Mouse (Mus musculus) stomach, embryonic 14.5 days (tissue): Measurements from ENCODE around the gene Osbpl11. TPM values are rescaled to one million over a fixed set of nuclear protein-coding genes. Genes with fewer than 3 reads are reported as not detected.
"Not testable (repeated sequence)": the region's sequence is repeated elsewhere in the genome, so short reads cannot be mapped to it uniquely, and the experiment has no call there.

Experiments
- ATAC-seq: fragments of 200-750 bp; cut with Nextera tagmentation; 2 replicates; pipeline ENCODE4 v1.8.0; 2017; ENCODE audit warnings: low read depth, moderate TSS enrichment; ENCODE audit not compliant: insufficient number of reproducible peaks, insufficient read depth, low FRiP score
- H3K27ac ChIP-seq: fragments of 300-500 bp; sonication (generic); 2 replicates; pipeline ENCODE4 v1.5.1; 2014; ENCODE audit warnings: mild to moderate bottlenecking, low read length, moderate library complexity, mixed read lengths
- H3K27me3 ChIP-seq: fragments of 300-500 bp; sonication (generic); 2 replicates; pipeline ENCODE4 v1.6.1; 2014; ENCODE audit warnings: low read length, control low read depth, mixed read lengths; ENCODE audit not compliant: control insufficient read depth, insufficient read depth
- H3K36me3 ChIP-seq: fragments of 300-500 bp; sonication (generic); 2 replicates; pipeline ENCODE4 v1.6.1; 2014; ENCODE audit warnings: mild to moderate bottlenecking, control low read depth, low read length, moderate library complexity, mixed read lengths; ENCODE audit not compliant: control insufficient read depth, insufficient read depth
- H3K4me1 ChIP-seq: fragments of 300-500 bp; sonication (generic); 2 replicates; pipeline ENCODE4 v1.6.1; 2014; ENCODE audit warnings: low read length, control low read depth, mixed read lengths; ENCODE audit not compliant: control insufficient read depth, insufficient read depth
- H3K4me2 ChIP-seq: fragments of 300-500 bp; sonication (generic); replicated peaks from 2 replicates; pipeline ENCODE4 v1.6.1; 2014; ENCODE audit warnings: low read depth, low read length, control low read depth
- H3K4me3 ChIP-seq: fragments of 300-500 bp; sonication (generic); 2 replicates; pipeline ENCODE4 v1.5.1; 2014; ENCODE audit warnings: low read depth, low read length, control low read depth
- H3K9ac ChIP-seq: fragments of 300-500 bp; sonication (generic); replicated peaks from 2 replicates; pipeline ENCODE4 v1.6.1; 2014; ENCODE audit warnings: low read depth, mild to moderate bottlenecking, control low read depth, low read length, moderate library complexity, mixed read lengths
- H3K9me3 ChIP-seq: fragments of 300-500 bp; sonication (generic); 2 replicates; pipeline ENCODE4 v1.6.1; 2016; ENCODE audit warnings: low read depth, low read length, control low read depth; ENCODE audit not compliant: control insufficient read depth
- WGBS: fragments of 180-500 bp; shearing (Covaris S2); extraction: QIAGEN DNeasy Blood & Tissue Kit; methylation state at CpG from one replicate; pipeline ENCODE4 v1.1.7; 2014; 5-methylcytosine and 5-hydroxymethylcytosine counted together
- polyA plus RNA-seq: library from polyadenylated mRNA; unstranded; fragments of >200 nt; fragmentation: Nextera tagmentation; extraction: Ambion mirVana; gene quantifications from 2 replicates; pipeline ENCODE4 v1.2.1, GENCODE M21; 2014

Osbpl11 gene
- polyA plus RNA-seq, 1 experiment from 2014 or later: 18.2 TPM

DNA sequence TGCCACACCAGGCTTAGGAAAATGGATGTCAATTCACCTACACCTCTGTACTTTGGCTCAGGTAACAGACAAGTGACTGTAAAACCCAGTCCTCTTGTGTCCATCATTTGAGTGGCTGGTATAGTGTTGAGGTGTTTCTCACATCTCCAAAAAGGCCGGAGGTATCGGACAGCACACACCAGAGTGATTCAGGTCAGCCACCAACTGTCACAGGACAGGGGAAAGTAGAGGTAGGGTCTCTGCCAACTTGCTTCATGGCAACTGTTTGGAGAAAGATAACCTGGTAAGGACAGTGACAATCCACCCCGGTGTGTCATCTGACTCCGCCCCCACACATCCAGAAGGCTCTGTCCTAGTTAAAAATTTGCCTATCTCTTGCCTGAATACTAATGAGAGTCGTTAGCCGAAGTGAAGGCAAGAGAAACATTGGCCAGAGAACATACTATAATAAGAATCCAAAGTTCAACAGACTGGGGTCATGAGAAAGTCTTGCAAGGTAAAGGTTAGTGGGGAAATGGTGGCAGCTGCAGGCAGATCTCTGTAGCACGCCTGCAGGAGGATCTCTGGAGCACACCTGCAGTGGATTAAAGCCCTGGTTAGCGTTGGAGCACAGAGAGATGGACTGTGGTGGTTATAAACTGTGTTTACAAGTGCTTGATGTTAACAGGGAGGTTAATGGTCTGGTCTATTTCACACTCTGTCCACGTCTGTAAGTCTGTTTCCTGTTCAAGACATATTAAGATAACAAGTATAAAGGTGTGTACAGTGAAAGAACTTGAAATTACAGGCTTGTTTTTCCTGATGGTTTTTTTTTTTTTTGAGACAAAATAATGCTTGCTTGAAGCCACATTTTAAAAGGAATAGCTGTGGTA lies 13.9 kb upstream of the Osbpl11 start:
- H3K9ac ChIP-seq: no peak overlapping the region
- no peak overlapping the region for H3K4me3 ChIP-seq
- no peak for ATAC-seq
- no peaks in the 10 kb centered on the region for H3K36me3 ChIP-seq
- no peaks in the 10 kb centered on the region for H3K4me1 ChIP-seq
- H3K9me3 ChIP-seq: no peaks in the 10 kb centered on the region
- H3K4me2 ChIP-seq: no peak overlapping the region
- no peak overlapping the region for H3K27ac ChIP-seq
- WGBS: 64% methylated on average over 9 of the region's 9 CpGs
- H3K27me3 ChIP-seq: no peaks in the 10 kb centered on the region

- H3K9me3 ChIP-seq: no peaks in the 10 kb centered on the region
- no peak overlapping the region for H3K4me3 ChIP-seq
- H3K27me3 ChIP-seq: no peaks in the 10 kb centered on the region
- WGBS: 77% methylated on average over 6 of the region's 6 CpGs
- no peak overlapping the region for H3K4me2 ChIP-seq
- ATAC-seq: no peak
- H3K4me1 ChIP-seq: no peaks in the 10 kb centered on the region
- no peak overlapping the region for H3K27ac ChIP-seq
- no peak overlapping the region for H3K9ac ChIP-seq
- no peaks in the 10 kb centered on the region for H3K36me3 ChIP-seq
Measured at GRCm38 (mm10) chr16:33171800-33172199, 13.1 kb upstream of the Osbpl11 start.

- Histone ChIP-seq H3K4me3 (no peak overlapping the region), H3K4me1 (no peaks in the 10 kb centered on the region), H3K36me3 (no peaks in the 10 kb centered on the region), H3K27me3 (no peaks in the 10 kb centered on the region), H3K9me3 (no peaks in the 10 kb centered on the region), H3K4me2 (no peak overlapping the region), H3K9ac (no peak overlapping the region), H3K27ac (no peak overlapping the region)
- no peak for ATAC-seq
- 78% methylated on average over 5 of the region's 5 CpGs for WGBS
Measured at GRCm38 (mm10) chr16:33173151-33173550, 11.7 kb upstream of the Osbpl11 start.

GRCm38 (mm10) chr16:33174695-33175094 lies 10.2 kb upstream of the Osbpl11 start:
- ATAC-seq: no peak
- Histone ChIP-seq H3K4me1 (no peaks in the 10 kb centered on the region), H3K9ac (no peak overlapping the region), H3K9me3 (no peaks in the 10 kb centered on the region), H3K4me2 (no peak overlapping the region), H3K27ac (no peak overlapping the region), H3K36me3 (no peaks in the 10 kb centered on the region), H3K4me3 (no peak overlapping the region), H3K27me3 (no peaks in the 10 kb centered on the region)

GRCm38 (mm10) chr16:33176831-33177230 lies 8.0 kb upstream of the Osbpl11 start:
- not testable (repeated sequence) for H3K4me1 ChIP-seq, H3K9me3 ChIP-seq, H3K9ac ChIP-seq, H3K27me3 ChIP-seq, H3K36me3 ChIP-seq, H3K4me2 ChIP-seq, H3K4me3 ChIP-seq, ATAC-seq, H3K27ac ChIP-seq
- WGBS: 87% methylated on average over 5 of the region's 5 CpGs

DNA sequence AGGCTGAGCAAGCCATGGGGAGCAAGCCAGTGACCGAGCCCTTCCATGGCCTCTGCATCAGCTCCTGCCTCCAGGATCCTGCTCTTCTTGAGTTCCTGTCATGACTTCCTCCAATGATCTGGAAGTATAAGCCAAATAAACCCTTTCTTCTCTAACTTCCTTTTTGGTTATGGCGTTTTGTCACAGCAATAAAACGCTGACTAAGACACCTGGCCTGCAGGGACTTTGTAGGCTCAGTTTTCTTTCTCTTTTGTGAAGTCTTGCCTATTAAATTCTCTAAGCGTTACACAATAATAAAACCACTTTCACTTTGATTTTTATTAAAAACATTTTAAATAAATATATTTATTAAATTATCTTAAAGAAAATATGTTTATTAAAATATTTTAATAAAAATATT lies 7.1 kb upstream of the Osbpl11 start:
- H3K4me3 ChIP-seq: no peak overlapping the region
- 88% methylated on average over 4 of the region's 4 CpGs for WGBS
- H3K4me2 ChIP-seq: no peak overlapping the region
- no peaks in the 10 kb centered on the region for H3K36me3 ChIP-seq
- no peaks in the 10 kb centered on the region for H3K27me3 ChIP-seq
- no peak overlapping the region for H3K9ac ChIP-seq
- ATAC-seq: no peak
- no peaks in the 10 kb centered on the region for H3K4me1 ChIP-seq
- no peaks in the 10 kb centered on the region for H3K9me3 ChIP-seq
- H3K27ac ChIP-seq: no peak overlapping the region

DNA sequence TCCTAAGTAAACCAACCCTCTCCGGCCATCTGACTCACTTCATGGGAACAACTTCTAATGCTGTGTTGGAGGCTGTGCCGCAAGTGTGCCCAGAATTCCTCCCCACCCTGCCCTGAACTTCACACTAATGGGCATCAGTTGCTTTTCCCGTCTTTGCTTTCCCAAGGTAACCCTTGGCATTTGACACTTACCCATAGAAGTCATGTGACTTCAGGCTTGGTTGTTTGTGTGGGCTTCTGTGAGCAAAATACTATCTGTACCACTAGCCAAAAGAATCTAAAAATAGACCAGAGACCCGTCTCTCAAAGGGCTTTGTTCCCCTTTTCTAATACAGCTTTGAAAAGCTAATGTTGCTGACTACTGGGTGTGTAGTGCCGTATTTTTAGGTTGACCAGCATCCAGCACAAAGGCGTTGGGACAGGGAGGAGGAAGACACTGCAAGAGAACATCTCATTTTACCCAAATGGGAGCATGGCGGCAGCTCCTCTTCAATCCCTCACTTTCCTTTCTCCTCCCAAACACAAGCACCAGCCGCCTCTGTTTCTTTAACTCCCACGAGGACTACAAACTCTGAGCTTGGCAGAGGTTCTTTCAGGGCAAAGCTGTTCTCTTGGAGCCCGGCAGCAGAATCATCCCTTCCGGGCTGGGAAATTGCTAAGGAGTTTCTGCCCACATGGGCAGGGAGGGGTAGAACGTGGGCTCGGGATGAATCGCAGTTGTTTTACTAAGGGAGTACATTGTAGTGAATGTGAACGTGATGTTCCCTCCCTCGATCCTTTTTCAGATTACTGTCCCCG lies 6.4 kb upstream of the Osbpl11 start:
- H3K9me3 ChIP-seq: no peaks in the 10 kb centered on the region
- ATAC-seq: no peak
- no peak overlapping the region for H3K4me3 ChIP-seq
- no peaks in the 10 kb centered on the region for H3K27me3 ChIP-seq
- H3K4me1 ChIP-seq: no peaks in the 10 kb centered on the region
- H3K27ac ChIP-seq: no peak overlapping the region
- 70% methylated on average over 17 of the region's 17 CpGs for WGBS
- H3K9ac ChIP-seq: no peak overlapping the region
- H3K4me2 ChIP-seq: 0 out of 2 replicates have a peak overlapping the region, but pooled peaks have one; percentile 2
- no peaks in the 10 kb centered on the region for H3K36me3 ChIP-seq

GRCm38 (mm10) chr16:33179222-33179621 lies 5.6 kb upstream of the Osbpl11 start:
- not testable (repeated sequence) for ATAC-seq, H3K27ac ChIP-seq, H3K4me2 ChIP-seq, H3K4me3 ChIP-seq, H3K9ac ChIP-seq, H3K27me3 ChIP-seq, H3K4me1 ChIP-seq, H3K9me3 ChIP-seq, H3K36me3 ChIP-seq
- WGBS: 92% methylated on average over 9 of the region's 10 CpGs
